Mouse (Mus musculus) urinary bladder, postnatal 4 days (tissue): ENCODE data around the gene Kif1b.

Experiments
- DNase-seq, 2 experiments: peaks; one replicate each; pipeline ENCODE4 v3.0.0; 2021 to 2022; ENCODE audit warnings: low spot score in 2 of 2

The Kif1b gene

GRCm38 (mm10) chr4:149307596-149308490 lies at the start of gene Kif1b:
Gene Kif1b, minus strand, starts transcription at chr4:149307693.
- peak; percentile 96 to 99 for DNase-seq

DNA sequence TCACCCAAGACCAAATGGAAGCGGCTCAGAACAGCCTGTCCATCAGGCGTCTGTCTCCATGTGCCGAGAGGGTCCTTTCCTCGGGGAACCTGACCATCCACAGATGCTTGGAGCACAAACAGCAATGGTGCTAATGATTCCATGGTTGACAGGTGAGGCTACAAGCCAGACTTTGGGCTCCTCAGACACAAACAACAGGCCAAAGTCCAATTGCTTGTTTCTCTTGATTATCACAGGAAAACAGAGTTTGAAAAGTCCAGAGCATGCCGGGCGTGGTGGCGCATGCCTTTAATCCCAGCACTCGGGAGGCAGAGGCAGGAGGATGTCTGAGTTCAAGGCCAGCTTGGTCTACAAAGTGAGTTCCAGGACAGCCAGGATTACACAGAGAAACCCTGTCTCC lies 47.2 kb upstream of the Kif1b start:
- DNase-seq: no peak

DNA sequence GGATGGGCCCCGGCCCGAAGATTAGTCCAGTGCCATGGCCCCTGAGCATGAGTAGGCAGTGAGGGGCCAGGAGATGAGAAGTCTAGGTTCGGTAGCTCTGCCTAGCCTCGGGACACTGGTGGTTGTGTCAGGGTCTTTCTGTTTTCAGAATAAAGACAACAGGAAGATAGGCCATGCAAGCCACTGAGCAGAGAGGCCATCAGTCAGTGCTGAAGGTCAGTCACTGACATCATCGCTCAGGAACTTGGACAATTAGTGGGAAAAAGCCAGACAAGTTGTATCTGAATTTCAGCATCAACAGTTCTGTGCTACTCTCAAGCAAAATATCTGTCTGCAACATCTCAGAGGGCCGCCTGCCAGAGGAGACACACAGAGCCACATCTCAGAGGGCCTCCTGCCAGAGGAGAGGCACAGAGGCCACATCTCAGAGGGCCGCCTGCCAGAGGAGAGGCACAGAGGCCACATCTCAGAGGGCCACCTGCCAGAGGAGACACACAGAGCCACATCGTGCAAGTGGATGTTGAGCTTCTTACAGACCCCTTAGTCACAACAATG lies 44.2 kb upstream of the Kif1b start:
- no peak for DNase-seq

- no peak for DNase-seq
Observed at GRCm38 (mm10) chr4:149348963-149349362, 41.5 kb upstream of the Kif1b start.

DNA sequence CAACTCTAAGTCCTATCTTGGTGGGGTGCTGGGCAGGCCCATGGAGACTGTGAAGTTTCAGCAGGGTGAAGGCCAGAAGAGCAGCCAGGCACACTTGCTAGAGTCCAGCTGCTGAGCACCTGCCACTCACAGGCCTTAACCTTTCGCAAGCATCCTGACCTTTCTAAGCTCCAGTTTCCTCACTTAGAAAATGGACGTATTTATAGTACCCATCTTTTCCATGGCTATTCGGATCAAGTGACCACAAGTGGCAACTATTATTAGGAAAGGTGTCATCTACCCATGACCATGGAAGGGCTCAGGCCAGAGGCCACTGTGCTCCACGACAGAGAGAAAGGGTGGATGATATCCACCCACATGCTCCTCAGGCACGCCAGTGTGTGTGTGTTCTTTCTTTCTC lies 38.4 kb upstream of the Kif1b start:
- no peak for DNase-seq

DNA sequence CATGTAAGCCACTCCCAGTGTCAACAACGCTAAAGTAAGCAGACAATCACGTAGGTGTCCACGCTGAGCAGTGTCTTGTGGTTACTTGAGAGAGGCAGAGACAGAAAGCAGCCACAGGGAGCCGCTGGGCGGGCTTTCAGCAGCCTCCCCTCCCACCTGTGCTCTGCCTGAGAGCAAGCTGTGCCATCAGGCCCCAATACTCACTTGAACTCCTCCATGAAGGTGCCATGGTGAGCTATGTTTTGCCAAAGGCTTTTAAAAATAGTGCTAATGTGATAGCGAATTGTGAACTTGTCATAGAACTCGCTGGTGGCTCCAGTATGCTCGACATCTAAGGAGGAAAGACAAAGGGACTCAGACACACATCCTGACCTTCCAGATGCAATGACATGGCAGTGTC lies 36.8 kb upstream of the Kif1b start:
- DNase-seq: no peak

DNA sequence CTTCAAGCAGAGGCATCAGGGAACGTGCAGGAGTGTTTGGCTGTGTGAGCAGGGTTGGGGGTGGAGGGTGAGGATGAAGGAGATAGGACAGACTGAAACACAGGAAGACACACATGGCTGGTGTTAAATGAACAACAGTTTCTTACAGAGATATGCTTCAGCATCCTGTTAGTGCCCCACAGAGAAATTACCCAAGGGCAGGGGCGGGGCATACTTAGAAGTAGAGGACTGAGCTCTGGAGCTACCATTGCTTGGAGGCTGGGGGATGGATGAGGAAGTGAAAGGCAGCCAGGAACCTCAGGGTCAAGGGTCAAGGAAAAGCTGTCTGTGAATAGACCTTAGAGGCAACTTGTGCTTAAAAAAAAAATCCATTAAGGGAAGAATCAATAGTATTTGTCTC lies 33.2 kb upstream of the Kif1b start:
- no peak for DNase-seq

GRCm38 (mm10) chr4:149339426-149340214 lies 32.1 kb upstream of the Kif1b start:
- DNase-seq: no peak

GRCm38 (mm10) chr4:149338137-149338536 lies 30.6 kb upstream of the Kif1b start:
- DNase-seq: no peak

- no peak for DNase-seq
Observed at GRCm38 (mm10) chr4:149337353-149337752, 29.9 kb upstream of the Kif1b start.

GRCm38 (mm10) chr4:149336302-149336701 lies 28.8 kb upstream of the Kif1b start:
- no peak for DNase-seq

- DNase-seq: no peak
Observed at GRCm38 (mm10) chr4:149334881-149335280, 27.4 kb upstream of the Kif1b start.

DNA sequence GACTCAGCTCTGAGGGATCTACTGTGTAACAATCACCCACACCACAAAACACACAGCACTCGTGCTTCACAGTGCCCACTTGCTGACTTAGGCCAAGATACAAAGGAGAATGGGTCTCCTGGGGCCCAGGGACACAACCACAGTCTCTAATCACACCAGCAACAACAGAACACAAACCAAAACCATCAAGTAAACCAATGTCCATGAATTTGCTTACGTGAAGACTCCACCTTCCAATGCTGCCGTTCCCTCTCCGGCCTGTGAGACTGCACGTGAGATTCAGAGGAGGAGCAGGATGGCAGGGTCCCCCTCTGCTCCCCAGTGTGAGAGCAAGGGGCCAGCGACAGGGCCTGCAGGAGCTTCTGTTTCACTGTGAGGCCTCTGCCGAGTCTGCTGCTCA lies 25.2 kb upstream of the Kif1b start:
- no peak for DNase-seq

DNA sequence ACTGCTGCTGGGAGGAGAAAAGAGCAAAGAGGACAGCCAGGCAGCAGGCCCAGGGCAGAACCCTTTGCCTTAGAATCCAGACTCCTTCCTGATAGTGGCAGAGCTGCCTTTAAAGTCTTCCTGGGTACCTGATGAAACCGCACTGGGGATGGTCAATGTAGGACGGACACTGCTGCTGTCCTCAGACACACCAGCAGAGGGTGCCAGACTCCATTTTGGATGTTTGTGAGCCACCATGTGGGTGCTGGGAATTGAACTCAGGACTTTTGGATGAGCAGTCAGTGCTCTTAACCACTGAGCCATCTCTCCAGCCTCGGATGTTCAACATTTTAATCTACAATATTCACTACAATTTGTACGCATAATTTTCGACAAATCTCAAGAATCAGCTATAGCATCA lies 23.0 kb upstream of the Kif1b start:
- DNase-seq: no peak

DNA sequence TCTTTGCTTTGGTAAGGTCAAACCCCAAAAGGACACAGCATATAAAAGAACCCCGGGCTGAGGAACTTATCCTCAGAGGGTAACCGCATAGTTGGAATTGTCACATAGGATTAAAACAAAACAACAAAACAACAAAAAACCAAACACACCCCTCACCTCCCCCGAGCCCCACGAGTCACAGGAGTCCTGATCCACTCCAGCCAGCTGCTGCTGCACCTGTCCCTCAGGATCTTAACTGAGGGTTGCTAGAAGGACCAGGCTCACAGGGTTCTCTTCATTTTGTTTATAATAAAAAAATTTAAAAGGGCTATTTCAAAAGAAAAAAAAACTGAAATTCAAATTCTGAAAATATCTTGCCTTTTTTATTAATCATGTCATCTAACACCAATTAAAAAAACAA lies 21.2 kb upstream of the Kif1b start:
- no peak for DNase-seq

DNA sequence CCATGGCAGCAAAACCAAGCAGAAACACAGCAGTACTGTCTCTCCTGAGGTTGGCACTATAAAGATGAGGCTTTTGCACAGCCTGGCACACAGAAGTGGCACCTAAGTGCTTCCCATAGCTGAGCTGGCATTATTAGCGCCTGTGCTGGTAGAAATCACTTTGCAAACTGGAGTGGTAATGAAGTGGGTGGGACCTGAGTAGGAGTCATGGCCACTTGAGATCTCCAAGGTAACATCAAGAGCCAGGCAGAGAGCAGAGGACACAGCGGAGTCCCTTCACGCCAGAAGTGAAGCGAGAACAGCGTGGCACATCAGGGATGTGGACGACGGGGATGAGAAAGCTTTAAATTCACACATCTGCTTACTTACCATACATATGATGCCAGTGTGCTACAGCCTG lies 19.8 kb upstream of the Kif1b start:
- no peak for DNase-seq

- DNase-seq: no peak
Observed at GRCm38 (mm10) chr4:149325411-149326162, 18.1 kb upstream of the Kif1b start.

- DNase-seq: no peak
Observed at GRCm38 (mm10) chr4:149323730-149324129, 16.2 kb upstream of the Kif1b start.

DNA sequence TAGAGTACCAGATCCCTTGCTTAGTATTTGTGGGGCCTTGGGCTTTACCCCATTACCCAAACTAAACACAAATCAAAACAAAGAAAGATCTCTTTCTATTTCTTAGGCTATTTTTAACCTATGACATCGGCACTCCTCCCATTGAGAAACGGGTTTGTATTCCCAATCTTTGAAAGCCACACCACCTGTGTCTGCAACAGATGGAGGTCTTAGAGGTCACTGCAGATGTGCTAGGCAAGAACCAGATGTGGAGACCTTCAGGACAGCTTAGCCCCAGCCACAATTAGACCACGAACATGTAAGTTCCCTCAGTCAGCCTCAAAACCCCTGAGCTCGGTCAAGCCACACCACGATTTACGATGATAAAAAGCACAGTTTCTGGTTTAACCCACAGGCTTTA lies 15.2 kb upstream of the Kif1b start:
- DNase-seq: no peak

DNA sequence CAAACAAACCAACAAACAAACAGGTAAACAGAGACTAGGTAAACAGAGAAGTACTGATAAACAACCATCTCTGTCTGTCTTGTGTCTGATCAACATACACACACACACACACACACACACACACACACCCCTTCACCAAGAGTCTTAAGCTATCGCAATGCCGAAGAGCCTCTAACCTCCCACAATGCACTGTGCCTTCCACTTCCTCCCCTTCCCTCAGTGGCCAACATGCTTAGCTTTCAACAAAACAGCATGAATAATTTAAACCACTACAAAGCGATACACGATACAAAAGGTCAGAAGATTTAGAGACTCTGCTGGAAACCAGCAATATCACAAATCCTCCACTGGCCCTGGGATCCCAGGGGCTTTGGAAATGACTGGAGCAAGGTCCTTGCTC lies 14.8 kb upstream of the Kif1b start:
- DNase-seq: no peak

DNA sequence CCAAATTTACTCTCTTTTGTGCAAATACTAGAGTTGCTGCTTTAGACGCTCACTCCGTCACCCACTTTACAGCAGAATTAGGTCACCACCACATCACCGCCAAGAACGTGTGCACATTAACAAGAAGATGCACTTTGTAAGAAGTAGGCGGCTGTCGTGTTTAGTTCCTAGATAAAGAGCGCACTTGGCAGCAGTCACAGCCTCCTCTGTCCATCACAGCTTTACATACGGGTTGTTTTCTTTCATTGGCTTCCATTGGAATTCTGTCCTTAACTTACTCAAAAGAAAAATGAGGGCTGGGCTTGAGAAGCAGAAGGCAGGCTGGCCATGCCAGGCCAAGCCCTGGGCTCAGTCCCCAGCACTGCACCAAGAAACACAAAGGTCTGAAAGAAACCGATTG lies 11.6 kb upstream of the Kif1b start:
- DNase-seq: no peak

DNA sequence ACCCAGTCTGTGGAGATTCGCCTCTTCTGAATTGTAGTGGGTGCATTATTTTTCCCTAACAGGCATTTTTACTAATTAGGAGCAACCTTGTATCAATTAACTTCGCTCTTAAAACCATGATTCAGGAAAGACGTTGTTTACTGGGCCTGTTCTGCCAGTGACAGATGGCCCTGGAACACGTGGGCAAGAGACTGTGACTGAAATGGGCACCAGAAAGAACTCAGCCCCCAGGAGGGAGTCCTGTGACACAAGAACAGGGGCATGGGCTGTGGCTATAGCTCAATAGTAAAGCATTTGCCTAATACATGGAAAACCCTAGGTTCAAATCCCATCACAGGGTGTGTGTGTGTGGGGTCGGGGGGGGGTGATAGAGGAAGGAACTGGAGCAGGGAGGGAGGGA lies 9.9 kb upstream of the Kif1b start:
- DNase-seq: no peak
